Mouse (Mus musculus) forebrain, embryonic 16.5 days (tissue): Measurements from ENCODE around the gene Dpysl5. TPM values are rescaled to one million over a fixed set of nuclear protein-coding genes. Genes with fewer than 3 reads are reported as not detected.
A peak's percentile ranks its signal among the peaks of the same experiment; 100 is the strongest.

Experiments used
- ATAC-seq: fragments of 200-750 bp; cut with Nextera tagmentation; 2 replicates; pipeline ENCODE4 v1.8.0; 2017; ENCODE audit warnings: mild to moderate bottlenecking, moderate library complexity
- H3K27ac ChIP-seq: fragments of 300-500 bp; sonication (generic); 2 replicates; pipeline ENCODE4 v1.5.1; 2014; ENCODE audit warnings: low read length, control low read depth
- H3K27me3 ChIP-seq: fragments of 300-500 bp; sonication (generic); replicated peaks from 2 replicates; pipeline ENCODE4 v1.6.1; 2014; ENCODE audit warnings: low read length; ENCODE audit not compliant: control insufficient read depth, insufficient read depth
- H3K36me3 ChIP-seq: fragments of 300-500 bp; sonication (generic); 2 replicates; pipeline ENCODE4 v1.6.1; 2014; ENCODE audit not compliant: control insufficient read depth, insufficient read depth
- H3K4me1 ChIP-seq: fragments of 300-500 bp; sonication (generic); replicated peaks from 2 replicates; pipeline ENCODE4 v1.6.1; 2014; ENCODE audit warnings: low read length; ENCODE audit not compliant: control insufficient read depth, insufficient read depth
- H3K4me2 ChIP-seq: fragments of 300-500 bp; sonication (generic); 2 replicates; pipeline ENCODE4 v1.6.1; 2014; ENCODE audit warnings: mild to moderate bottlenecking, low read length, control low read depth
- H3K4me3 ChIP-seq: fragments of 300-500 bp; sonication (generic); replicated peaks from 2 replicates; pipeline ENCODE4 v1.5.1; 2014; ENCODE audit warnings: mild to moderate bottlenecking, low read length, control low read depth
- H3K9ac ChIP-seq: fragments of 300-500 bp; sonication (generic); replicated peaks from 2 replicates; pipeline ENCODE4 v1.6.1; 2014; ENCODE audit warnings: low read depth, low read length, control low read depth
- H3K9me3 ChIP-seq: fragments of 300-500 bp; sonication (generic); 2 replicates; pipeline ENCODE4 v1.6.1; 2016; ENCODE audit warnings: low read length; ENCODE audit not compliant: control insufficient read depth
- WGBS: fragments of 180-500 bp; shearing (Covaris S2); extraction: QIAGEN DNeasy Blood & Tissue Kit; methylation state at CpG from one replicate; pipeline ENCODE4 v1.1.7; 2014; 5-methylcytosine and 5-hydroxymethylcytosine counted together
- polyA plus RNA-seq: library from polyadenylated mRNA; unstranded; fragments of >200 nt; fragmentation: Nextera tagmentation; extraction: Ambion mirVana; gene quantifications from 2 replicates; pipeline ENCODE4 v1.2.1, GENCODE M21; 2015

Dpysl5 gene
- polyA plus RNA-seq, 1 experiment from 2014 or later, result 278 TPM

DNA sequence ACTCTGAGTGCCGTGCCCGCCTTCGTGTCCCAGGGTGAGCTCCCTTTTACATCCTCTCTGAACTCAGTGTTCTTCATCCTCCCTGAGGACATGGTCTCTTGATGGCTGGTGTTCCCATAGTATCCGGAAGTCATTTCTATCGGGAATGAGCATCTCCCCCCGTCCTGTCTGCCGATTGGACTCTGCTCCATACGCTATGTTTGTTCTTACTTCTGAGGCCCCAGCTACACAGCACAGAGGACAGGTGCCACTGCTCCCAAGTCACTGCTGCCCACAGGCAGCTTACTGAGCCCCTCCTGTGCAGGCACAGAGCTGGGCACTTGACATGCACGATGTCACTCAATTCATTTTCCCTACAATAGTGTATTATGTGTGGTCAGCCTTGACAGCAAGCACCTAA, 57.7 kb downstream of the Dpysl5 start:
- ATAC-seq, result 0 out of 2 replicates have a peak, but pooled peaks have one; percentile 5
- no peaks in the 10 kb centered on the region for H3K27me3 ChIP-seq

DNA sequence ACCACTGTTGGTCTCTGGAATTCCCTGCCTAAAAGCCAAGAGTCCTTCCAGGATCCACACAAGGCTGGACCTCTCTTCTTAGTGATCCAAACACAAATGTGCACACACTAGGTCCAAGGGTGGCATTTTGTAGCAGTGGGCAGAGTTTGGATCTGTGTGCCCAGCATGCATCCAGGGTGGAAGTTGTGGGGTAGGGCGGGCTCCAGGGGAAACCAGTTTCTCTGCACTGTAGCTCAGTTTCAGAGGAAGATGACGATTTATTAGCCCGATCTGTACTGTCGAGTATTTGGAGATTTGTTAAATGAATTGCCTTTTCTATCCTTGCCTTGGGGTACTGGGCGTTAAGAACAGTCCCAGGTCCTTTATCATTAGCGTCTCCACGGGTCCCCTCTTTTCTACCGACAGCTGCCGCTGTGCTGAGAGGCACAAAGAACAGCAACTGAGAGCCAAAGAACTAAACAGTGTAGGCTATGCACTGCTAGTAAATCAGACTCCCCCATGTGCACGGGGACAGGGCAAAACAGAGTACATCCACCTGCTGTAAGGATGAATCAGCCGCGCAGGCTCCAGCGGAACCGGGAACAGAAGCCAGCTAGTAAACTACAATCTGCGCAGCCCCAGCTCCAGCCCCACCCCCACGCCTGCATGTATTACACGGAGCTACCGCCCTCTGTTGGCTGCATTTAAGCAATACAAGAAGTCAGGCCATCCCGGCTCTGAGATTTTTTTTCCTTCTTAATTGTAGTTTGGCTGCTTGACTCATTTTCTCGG, 63.4 kb downstream of the Dpysl5 start:
- Histone ChIP-seq H3K9me3 (no peaks in the 10 kb centered on the region), H3K27ac (peak overlapping the region; percentile 55), H3K4me1 (peaks cover 27% of the 10 kb centered on the region), H3K4me3 (peak overlapping the region; percentile 20), H3K27me3 (no peaks in the 10 kb centered on the region), H3K4me2 (peak overlapping the region; percentile 44), H3K36me3 (peaks cover 15% of the 10 kb centered on the region), H3K9ac (peak overlapping the region; percentile 30; the same call in 1 of the 2 replicates)
- peak; percentile 85 for ATAC-seq
- 6% methylated on average over 20 of the region's 20 CpGs for WGBS

More for the DNA sequence above, 57.7 kb downstream of the Dpysl5 start:
- Histone ChIP-seq H3K4me3 (no peak overlapping the region), H3K9me3 (no peaks in the 10 kb centered on the region), H3K4me2 (no peak overlapping the region), H3K4me1 (peaks cover 54% of the 10 kb centered on the region), H3K27ac (no peak overlapping the region), H3K9ac (no peak overlapping the region), H3K36me3 (no peaks in the 10 kb centered on the region; the same call in 1 of the 2 replicates)
- WGBS, result 81% methylated on average over 9 of the region's 9 CpGs

DNA sequence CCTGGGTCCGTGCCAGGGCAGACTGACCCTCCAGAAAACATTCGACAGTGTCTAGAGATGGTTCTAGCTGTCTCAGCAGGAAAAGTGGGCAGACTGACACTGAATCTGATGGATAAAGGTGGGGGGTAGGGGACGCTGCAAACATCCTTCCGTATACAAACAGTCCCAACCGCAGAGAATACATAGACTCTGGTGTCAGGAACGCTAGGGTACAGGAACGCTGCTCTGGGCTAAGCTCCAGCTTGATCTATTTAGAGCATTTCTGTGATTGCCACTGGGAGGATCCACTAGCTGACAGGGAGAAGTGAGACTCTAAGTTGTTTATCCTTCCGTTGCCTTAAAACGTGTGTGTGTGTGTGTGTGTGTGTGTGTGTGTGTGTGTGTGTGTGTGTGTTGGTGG, 69.3 kb downstream of the Dpysl5 start:
- no peaks in the 10 kb centered on the region for H3K27me3 ChIP-seq

DNA sequence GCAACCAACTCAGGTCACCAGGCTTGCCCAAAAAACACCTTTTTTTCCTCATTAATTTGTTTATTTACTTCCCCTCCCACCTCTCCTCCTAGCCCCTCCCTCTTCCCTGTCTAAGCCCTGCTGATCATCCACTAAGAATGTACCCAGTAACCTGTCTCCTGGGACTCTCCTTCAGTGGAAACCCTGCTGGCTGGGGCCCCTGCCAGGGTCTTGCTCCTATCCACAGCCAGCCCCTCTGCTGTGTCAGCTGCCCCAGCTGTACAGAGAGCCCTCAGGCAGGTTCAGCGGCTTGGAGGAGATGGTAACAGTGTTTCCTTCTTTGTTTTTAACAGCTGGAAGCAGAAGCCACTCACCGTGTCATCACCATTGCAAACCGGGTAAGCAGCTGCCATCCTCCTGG, 69.8 kb downstream of the Dpysl5 start:
- peaks cover 53% of the 10 kb centered on the region for H3K36me3 ChIP-seq
- H3K9me3 ChIP-seq, result no peaks in the 10 kb centered on the region
- H3K4me2 ChIP-seq, result no peak overlapping the region
- no peak overlapping the region for H3K9ac ChIP-seq
- no peaks in the 10 kb centered on the region for H3K27me3 ChIP-seq
- H3K27ac ChIP-seq, result no peak overlapping the region
- H3K4me3 ChIP-seq, result no peak overlapping the region
- WGBS, result 74% methylated on average over 3 of the region's 3 CpGs
- no peaks in the 10 kb centered on the region for H3K4me1 ChIP-seq
- ATAC-seq, result no peak

More for the DNA sequence above, 69.3 kb downstream of the Dpysl5 start:
- Histone ChIP-seq H3K9me3 (no peaks in the 10 kb centered on the region), H3K4me3 (no peak overlapping the region), H3K27ac (no peak overlapping the region), H3K9ac (no peak overlapping the region), H3K4me2 (no peak overlapping the region), H3K4me1 (no peaks in the 10 kb centered on the region), H3K36me3 (peaks cover 50% of the 10 kb centered on the region)
- no peak for ATAC-seq
- 79% methylated on average over 9 of the region's 9 CpGs for WGBS

DNA sequence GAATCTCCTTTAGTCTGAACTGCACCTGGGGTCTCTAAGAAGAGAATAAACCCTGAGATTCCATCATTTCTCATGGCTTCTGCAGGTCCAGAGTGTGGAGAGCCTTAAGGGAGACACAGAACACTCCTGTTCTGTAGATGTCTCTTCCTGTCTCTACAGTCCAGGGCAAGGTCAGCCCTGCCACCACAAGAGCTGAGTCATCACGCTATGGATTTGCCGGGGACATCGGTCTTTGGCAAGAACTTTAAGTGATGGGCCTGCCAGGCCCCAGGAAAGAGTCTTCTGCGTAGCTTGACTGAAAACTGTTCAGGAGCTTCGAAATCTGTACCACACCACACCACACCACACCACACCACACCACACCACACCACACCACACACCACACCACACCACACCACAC, 76.0 kb downstream of the Dpysl5 start:
- H3K4me3 ChIP-seq, result no peak overlapping the region
- no peaks in the 10 kb centered on the region for H3K27me3 ChIP-seq
- H3K27ac ChIP-seq, result no peak overlapping the region
- no peaks in the 10 kb centered on the region for H3K9me3 ChIP-seq
- H3K36me3 ChIP-seq, result peaks cover 59% of the 10 kb centered on the region
- no peak overlapping the region for H3K4me2 ChIP-seq
- 91% methylated on average over 5 of the region's 5 CpGs for WGBS
- H3K4me1 ChIP-seq, result no peaks in the 10 kb centered on the region
- no peak overlapping the region for H3K9ac ChIP-seq
- no peak for ATAC-seq

DNA sequence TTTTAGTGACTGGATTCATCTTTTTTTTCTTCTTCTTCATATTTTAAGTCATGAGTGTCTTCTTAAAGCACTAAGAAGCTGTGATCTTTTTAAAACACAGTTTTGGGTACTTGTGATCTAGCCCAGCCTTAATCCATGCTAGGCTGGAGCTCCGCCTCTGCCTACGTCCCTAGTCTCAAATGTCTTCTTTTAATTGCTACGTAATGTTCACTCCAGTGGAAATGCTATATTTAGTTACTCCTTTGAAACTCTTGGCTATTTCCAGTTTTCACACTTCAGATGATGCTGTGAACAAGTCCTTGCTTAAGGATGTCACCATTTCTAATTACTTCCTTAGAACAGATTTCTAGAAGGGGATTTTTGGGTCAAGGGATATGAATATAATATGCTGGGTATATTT, 78.7 kb downstream of the Dpysl5 start:
- H3K4me3 ChIP-seq, result no peak overlapping the region
- H3K4me1 ChIP-seq, result no peaks in the 10 kb centered on the region
- ATAC-seq, result 0 out of 2 replicates have a peak, but pooled peaks have one; percentile 25
- H3K27ac ChIP-seq, result no peak overlapping the region
- H3K4me2 ChIP-seq, result no peak overlapping the region
- no peaks in the 10 kb centered on the region for H3K27me3 ChIP-seq
- no peak overlapping the region for H3K9ac ChIP-seq
- peaks cover 57% of the 10 kb centered on the region for H3K36me3 ChIP-seq
- H3K9me3 ChIP-seq, result no peaks in the 10 kb centered on the region
- WGBS, result 67% methylated on average over 3 of the region's 3 CpGs

DNA sequence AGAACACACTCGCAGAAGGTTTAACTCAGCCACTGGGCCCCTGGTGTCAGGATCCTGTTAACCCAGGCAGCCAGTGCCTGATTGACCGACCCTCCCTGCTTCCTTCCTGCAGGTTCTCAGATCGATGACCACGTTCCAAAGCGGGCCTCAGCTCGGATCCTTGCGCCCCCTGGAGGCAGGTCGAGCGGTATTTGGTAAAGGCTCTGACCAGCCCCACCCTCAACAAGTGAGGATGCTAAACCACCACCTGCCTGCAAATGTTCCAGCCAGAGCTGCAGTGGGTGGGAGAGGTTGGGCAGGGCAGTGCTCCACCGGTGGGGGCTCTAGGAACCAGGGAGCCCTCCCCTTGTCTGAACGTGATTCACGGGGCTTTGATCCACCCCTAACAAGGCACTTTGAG, 84.8 kb downstream of the Dpysl5 start:
- H3K36me3 ChIP-seq, result peaks cover 35% of the 10 kb centered on the region
- H3K4me2 ChIP-seq, result no peak overlapping the region
- H3K4me1 ChIP-seq, result peaks cover 4% of the 10 kb centered on the region; the same call in 1 of the 2 replicates
- H3K9ac ChIP-seq, result no peak overlapping the region
- H3K27ac ChIP-seq, result no peak overlapping the region
- peak; percentile 39 for ATAC-seq
- H3K4me3 ChIP-seq, result no peak overlapping the region
- 17% methylated on average over 12 of the region's 12 CpGs for WGBS
- no peaks in the 10 kb centered on the region for H3K27me3 ChIP-seq
- no peaks in the 10 kb centered on the region for H3K9me3 ChIP-seq

DNA sequence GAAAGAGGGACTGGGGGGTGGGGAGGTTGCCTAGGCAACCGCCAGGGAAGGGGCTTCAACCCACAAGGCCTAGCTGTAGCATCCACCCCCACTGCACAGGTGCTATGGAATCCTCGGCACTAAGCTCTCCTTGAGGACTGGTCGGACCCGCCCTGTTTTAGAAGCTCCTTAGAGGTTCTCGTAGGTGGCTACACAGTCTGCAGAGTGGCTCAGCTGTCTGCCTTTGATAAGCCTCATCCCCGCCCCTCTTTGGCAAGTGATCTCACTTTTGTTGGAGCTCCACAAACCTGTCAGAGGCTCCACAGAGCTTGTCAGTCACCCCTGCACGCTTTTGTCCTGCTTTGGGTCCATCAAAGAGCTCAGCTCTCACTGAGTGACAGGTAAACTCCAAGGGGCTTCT, 86.1 kb downstream of the Dpysl5 start:
- 47% methylated on average over 7 of the region's 7 CpGs for WGBS
- H3K27ac ChIP-seq, result no peak overlapping the region
- no peaks in the 10 kb centered on the region for H3K9me3 ChIP-seq
- H3K9ac ChIP-seq, result no peak overlapping the region
- H3K4me2 ChIP-seq, result no peak overlapping the region
- H3K4me3 ChIP-seq, result no peak overlapping the region
- peaks cover 23% of the 10 kb centered on the region for H3K36me3 ChIP-seq
- peaks cover 4% of the 10 kb centered on the region; the same call in 1 of the 2 replicates for H3K4me1 ChIP-seq
- no peaks in the 10 kb centered on the region for H3K27me3 ChIP-seq
- peak; percentile 62 for ATAC-seq

DNA sequence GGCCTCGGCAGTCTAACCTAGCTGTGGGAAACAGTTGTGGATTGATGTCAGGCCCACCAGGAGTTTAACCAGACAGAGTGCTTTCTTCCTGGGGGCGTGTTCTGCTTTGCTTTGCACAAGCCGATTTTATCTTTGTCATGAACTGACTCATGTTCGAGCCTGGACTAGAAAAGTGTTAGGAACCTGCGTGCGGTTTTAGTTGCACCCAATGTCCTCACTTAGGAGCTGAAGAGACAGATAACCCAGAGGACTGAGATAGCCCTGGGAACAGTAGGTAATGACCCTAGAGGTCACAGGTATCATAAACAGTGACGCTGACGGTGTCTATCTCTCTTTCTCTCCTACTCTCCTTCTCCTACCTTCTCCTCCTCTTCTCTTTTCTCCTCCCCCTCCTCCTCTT, 86.6 kb downstream of the Dpysl5 start:
- no peak for ATAC-seq
- Histone ChIP-seq H3K4me2 (no peak overlapping the region), H3K9me3 (no peaks in the 10 kb centered on the region), H3K9ac (no peak overlapping the region), H3K27ac (no peak overlapping the region), H3K4me1 (peaks cover 4% of the 10 kb centered on the region; the same call in 1 of the 2 replicates), H3K4me3 (no peak overlapping the region), H3K36me3 (peaks cover 19% of the 10 kb centered on the region), H3K27me3 (no peaks in the 10 kb centered on the region)
- 84% methylated on average over 8 of the region's 8 CpGs for WGBS
